Mouse (Mus musculus) heart, postnatal 0 days (tissue): ENCODE data around the gene Peak1.

Source experiments
- CTCF ChIP-seq: IDR thresholded peaks from 2 replicates; pipeline ENCODE4 v1.5.1; 2016; ENCODE audit warnings: antibody characterized with exemption, control low read depth, low read depth
- EP300 ChIP-seq: IDR thresholded peaks from 2 replicates; pipeline ENCODE4 v1.6.1; 2016; ENCODE audit warnings: antibody characterized with exemption, low read depth

GRCm38 (mm10) chr9:56464863-56465654 lies 47.2 kb upstream of the Peak1 start:
- TF ChIP-seq CTCF (no peak), EP300 (no peak)
